In the genomic region with DNA sequence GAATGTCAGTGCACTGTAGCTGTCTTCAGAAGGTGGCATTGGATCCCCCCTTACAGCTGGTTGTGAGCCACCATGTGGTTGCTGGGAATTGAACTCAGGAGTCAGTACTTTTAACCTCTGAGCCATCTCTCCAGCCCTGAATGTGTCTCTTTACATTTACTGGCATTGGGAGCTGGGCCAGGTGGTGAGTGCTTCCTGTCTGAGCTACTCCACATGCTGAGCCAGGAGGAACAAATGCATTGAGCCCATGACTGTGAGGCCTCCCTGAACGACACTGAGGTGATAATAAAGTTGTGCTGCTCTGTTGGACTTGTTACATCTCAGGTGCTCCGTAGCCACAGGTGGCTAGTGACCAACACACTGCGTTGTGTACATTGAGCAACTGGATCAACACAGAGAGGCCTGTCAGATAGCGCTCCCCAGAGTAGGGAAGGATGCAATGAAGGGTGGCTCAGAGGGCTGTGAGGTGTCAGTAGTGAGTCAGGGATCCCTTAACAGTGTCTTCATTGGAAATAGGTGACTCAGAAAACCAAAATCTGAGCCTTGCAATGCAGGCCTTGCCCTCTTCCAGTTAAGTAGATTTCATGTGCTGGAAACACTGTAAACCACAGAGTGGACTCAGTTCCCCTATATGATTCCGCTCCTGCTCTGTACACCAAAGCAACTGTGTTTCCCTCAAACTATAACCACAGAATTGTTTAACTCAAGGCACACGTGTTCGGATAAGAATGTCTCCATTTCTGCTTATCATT, we compare ENCODE assay signal across 21 mouse cellular contexts. TPM values are rescaled to one million over a fixed set of nuclear protein-coding genes. Genes with fewer than 3 reads are reported as not detected.
DNase-seq lines count a peak whose midpoint lies in the region; ATAC-seq lines count a peak whose summit lies in the region.
"Had no signal": no experiment of that assay in that cellular context is flagged by ENCODE, and none has a peak within 500 bp of the region (broad histone marks: within the 10 kb centered on the region; RNA-seq: fewer than 3 reads in every experiment).

No protein-coding gene starts in this region.

- peak; percentile 59 for ATAC-seq in megakaryocyte progenitor cell, adult 5-6 weeks (replicated peaks; ENCODE audit: poor library complexity)
- no peak for ATAC-seq in erythroid progenitor cell, adult 5-6 weeks (replicated peaks; ENCODE audit: low FRiP score, poor library complexity, severe bottlenecking)
- no peak for ATAC-seq in hindbrain, embryonic 11.5 days (ENCODE audit: low FRiP score)
- ATAC-seq: activated CD4-positive, CD25-positive, alpha-beta regulatory T cell, adult 4 months; forebrain, embryonic 14.5 days; midbrain, embryonic 13.5 days; Patski had no signal

- no peaks in the 10 kb centered on the region for H3K27me3 ChIP-seq in hindbrain, embryonic 11.5 days (ENCODE audit: control insufficient read depth, insufficient read depth, low read length)
- H3K27me3 ChIP-seq: midbrain, embryonic 13.5 days; Patski had no signal

- WGBS in hindbrain, embryonic 11.5 days: 89% methylated on average over 7 of the region's 7 CpGs

- H3K4me1 ChIP-seq in hindbrain, embryonic 11.5 days (replicated peaks; ENCODE audit: control insufficient read depth, insufficient read depth, low read length): no peaks in the 10 kb centered on the region

- H3K27ac ChIP-seq in hindbrain, embryonic 11.5 days (ENCODE audit: low read depth, low read length): no peak overlapping the region
- H3K27ac ChIP-seq: layer of hippocampus, adult 2 months; limb, embryonic 10.5 days; liver, embryonic 14.5 days; midbrain, embryonic 13.5 days had no signal

- H3K4me2 ChIP-seq in hindbrain, embryonic 11.5 days (replicated peaks; ENCODE audit: low read depth, low read length): no peak overlapping the region
- H3K4me2 ChIP-seq: midbrain, embryonic 13.5 days had no signal

- H3K36me3 ChIP-seq in hindbrain, embryonic 11.5 days (ENCODE audit: control insufficient read depth, insufficient read depth, low read length): no peaks in the 10 kb centered on the region

- no peak overlapping the region for H3K4me3 ChIP-seq in hindbrain, embryonic 11.5 days (ENCODE audit: low read depth, low read length)
- H3K4me3 ChIP-seq: layer of hippocampus, adult 2 months; limb, embryonic 10.5 days; midbrain, embryonic 13.5 days had no signal

- H3K9ac ChIP-seq in hindbrain, embryonic 11.5 days (ENCODE audit: low read depth, low read length): no peak overlapping the region
- H3K9ac ChIP-seq: liver, embryonic 14.5 days; midbrain, embryonic 13.5 days had no signal

- peak; percentile 14 for DNase-seq in lung, postnatal 36 days
- DNase-seq in lung, postnatal 4 days: no peak
- DNase-seq in c-Kit-positive CD71-negative TER-119-negative erythroid progenitor cells, embryonic 14.5 days (ENCODE audit: low read depth): peak; percentile 20
- no peak for DNase-seq in cerebellum, adult 11 months
- DNase-seq in hindbrain, embryonic 11.5 days (ENCODE audit: low spot score): no peak
- DNase-seq: cerebellum, adult 11-12 months; cerebellum, postnatal 25 days; heart, postnatal 4 days; kidney, adult 18-20 months; kidney, postnatal 10 days; lung, postnatal 10 days; spleen, adult 18-20 months had no signal

- no peaks in the 10 kb centered on the region for H3K9me3 ChIP-seq in hindbrain, embryonic 11.5 days (ENCODE audit: control insufficient read depth, low read length)
- H3K9me3 ChIP-seq: limb, embryonic 10.5 days; midbrain, embryonic 13.5 days had no signal

RNA-seq across cellular contexts. Expression of a gene that starts 3.3 kb away (rescaled TPM):
- 16.2 and 16.3 TPM in 2 replicates for total RNA-seq in megakaryocyte progenitor cell, adult 5-6 weeks (2015)
- total RNA-seq in megakaryocyte progenitor cell, adult 5-6 weeks (2017): 9.3 and 13.3 TPM in 2 replicates
- 10.5 and 14.4 TPM in 2 replicates for total RNA-seq in erythroid progenitor cell, adult 5-6 weeks (2015; ENCODE audit: low replicate concordance)
- total RNA-seq in erythroid progenitor cell, adult 5-6 weeks (2017; ENCODE audit: low replicate concordance): 3.7 and 5.3 TPM in 2 replicates
- polyA plus RNA-seq in hindbrain, embryonic 11.5 days (2014; fragmentation: Nextera tagmentation; extraction: Ambion mirVana): 66.0 and 67.4 TPM in 2 replicates

RNA-seq across cellular contexts. Expression of a gene that starts 26.2 kb away (rescaled TPM):
- total RNA-seq in megakaryocyte progenitor cell, adult 5-6 weeks (2015): 32.2 and 40.1 TPM in 2 replicates
- 24.3 and 31.3 TPM in 2 replicates for total RNA-seq in megakaryocyte progenitor cell, adult 5-6 weeks (2017)
- total RNA-seq in erythroid progenitor cell, adult 5-6 weeks (2015; ENCODE audit: low replicate concordance): 23.1 and 44.4 TPM in 2 replicates
- 27.0 and 29.7 TPM in 2 replicates for total RNA-seq in erythroid progenitor cell, adult 5-6 weeks (2017; ENCODE audit: low replicate concordance)
- 23.9 and 24.6 TPM in 2 replicates for polyA plus RNA-seq in hindbrain, embryonic 11.5 days (2014; fragmentation: Nextera tagmentation; extraction: Ambion mirVana)

Comparison
In these comparisons a context has a peak if more than half of its experiments do, and no peak if none do; other contexts are left out.
1. DNase-seq: peak in lung, postnatal 36 days (single experiment) and c-Kit-positive CD71-negative TER-119-negative erythroid progenitor cells, embryonic 14.5 days (single experiment); none in lung, postnatal 4 days (0 of 2), cerebellum, adult 11 months (single experiment) and hindbrain, embryonic 11.5 days (single experiment).